Mouse (Mus musculus) lung, embryonic 14.5 days (tissue): Measurements from ENCODE around the gene Tmem131. TPM values are rescaled to one million over a fixed set of nuclear protein-coding genes. Genes with fewer than 3 reads are reported as not detected.
"Not testable (repeated sequence)": the region's sequence is repeated elsewhere in the genome, so short reads cannot be mapped to it uniquely, and the experiment has no call there.

Experiments used
- ATAC-seq: fragments of 200-750 bp; cut with Nextera tagmentation; 2 replicates; pipeline ENCODE4 v1.8.0; 2017; ENCODE audit warnings: mild to moderate bottlenecking, moderate TSS enrichment, moderate library complexity; ENCODE audit not compliant: insufficient read depth
- DNase-seq: peaks from one replicate; pipeline ENCODE4 v3.0.0-alpha.2; 2015
- H3K27ac ChIP-seq: fragments of 300-500 bp; sonication (generic); 2 replicates; pipeline ENCODE4 v1.5.1; 2014; ENCODE audit warnings: low read depth, mild to moderate bottlenecking, moderate library complexity
- H3K27me3 ChIP-seq: fragments of 300-500 bp; sonication (generic); 2 replicates; pipeline ENCODE4 v1.6.1; 2014; ENCODE audit warnings: low read length, control low read depth; ENCODE audit not compliant: insufficient read depth
- H3K36me3 ChIP-seq: fragments of 300-500 bp; sonication (generic); 2 replicates; pipeline ENCODE4 v1.6.1; 2014; ENCODE audit warnings: control low read depth; ENCODE audit not compliant: insufficient read depth
- H3K4me1 ChIP-seq: fragments of 300-500 bp; sonication (generic); 2 replicates; pipeline ENCODE4 v1.6.1; 2014; ENCODE audit warnings: antibody characterized with exemption, control low read depth; ENCODE audit not compliant: insufficient read depth
- H3K4me2 ChIP-seq: fragments of 300-500 bp; sonication (generic); 2 replicates; pipeline ENCODE4 v1.6.1; 2014; ENCODE audit warnings: mild to moderate bottlenecking
- H3K4me3 ChIP-seq: fragments of 300-500 bp; sonication (generic); 2 replicates; pipeline ENCODE4 v1.5.1; 2014; ENCODE audit warnings: low read depth, low read length
- H3K9ac ChIP-seq: fragments of 300-500 bp; sonication (generic); 2 replicates; pipeline ENCODE4 v1.6.1; 2014
- H3K9me3 ChIP-seq: fragments of 300-500 bp; sonication (generic); 2 replicates; pipeline ENCODE4 v1.6.1; 2016; ENCODE audit warnings: low read depth, low read length, control low read depth
- CTCF ChIP-seq: IDR thresholded peaks from 2 replicates; pipeline ENCODE4 v1.5.1; 2016; ENCODE audit warnings: antibody characterized with exemption, low read depth
- WGBS: fragments of 180-500 bp; shearing (Covaris S2); extraction: QIAGEN DNeasy Blood & Tissue Kit; methylation state at CpG from one replicate; pipeline ENCODE4 v1.1.7; 2014; 5-methylcytosine and 5-hydroxymethylcytosine counted together
- polyA plus RNA-seq: library from polyadenylated mRNA; unstranded; fragments of >200 nt; fragmentation: Nextera tagmentation; extraction: Ambion mirVana; gene quantifications from 2 replicates; pipeline ENCODE4 v1.2.1, GENCODE M21; 2014

The Tmem131 gene
- polyA plus RNA-seq, 1 experiment from 2014 or later, result 18.4 TPM

DNA sequence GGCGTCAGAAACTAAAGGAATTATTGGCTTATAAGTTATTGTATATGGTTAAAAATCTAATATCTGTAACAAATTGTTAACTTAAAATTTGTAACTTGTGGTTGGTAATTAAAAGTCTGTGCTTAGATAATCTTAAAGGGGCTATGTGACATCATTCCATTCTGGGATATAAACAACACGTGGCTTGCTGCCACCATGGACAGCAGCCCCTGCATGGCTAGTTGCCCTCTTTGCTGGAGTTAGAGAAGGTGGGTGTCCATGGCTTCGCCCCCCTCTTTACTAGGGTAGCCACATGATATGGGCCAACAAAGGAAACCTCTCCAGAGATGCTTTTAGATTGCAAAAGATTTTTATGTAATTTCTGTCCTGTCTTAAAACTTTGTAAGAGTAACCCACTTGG lies 48.0 kb downstream of the Tmem131 start:
- WGBS, result 75% methylated on average over 3 of the region's 3 CpGs
- H3K36me3 ChIP-seq, result no peaks in the 10 kb centered on the region
- DNase-seq (peak; percentile 32), ATAC-seq (no peak)
- no peak for TF ChIP-seq CTCF
- no peaks in the 10 kb centered on the region; the same call in 1 of the 2 replicates for H3K4me1 ChIP-seq
- H3K27ac ChIP-seq, result no peak overlapping the region
- no peaks in the 10 kb centered on the region for H3K27me3 ChIP-seq
- no peak overlapping the region for H3K9ac ChIP-seq
- no peak overlapping the region for H3K4me2 ChIP-seq
- H3K9me3 ChIP-seq, result no peaks in the 10 kb centered on the region
- no peak overlapping the region for H3K4me3 ChIP-seq

DNA sequence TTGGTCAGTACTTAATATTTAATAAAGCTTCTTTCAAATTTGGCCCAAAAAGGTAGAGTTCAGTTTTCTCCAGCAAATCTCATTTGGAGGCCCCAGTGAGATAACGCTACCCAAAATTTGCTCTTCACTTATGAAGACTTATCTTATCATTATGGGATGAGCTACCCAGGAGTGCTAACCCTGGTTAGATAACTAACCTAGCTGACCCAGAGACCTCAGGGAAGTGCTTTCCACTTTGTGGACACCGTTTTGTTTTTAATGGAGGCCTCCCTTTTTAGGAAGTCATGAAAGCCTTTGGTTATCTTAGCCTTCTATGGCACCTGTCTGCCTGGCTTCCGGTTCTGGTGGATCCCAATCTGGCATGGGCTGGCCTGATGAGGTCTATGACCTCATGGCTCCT lies 49.3 kb downstream of the Tmem131 start:
- Histone ChIP-seq H3K4me1 (peaks cover 5% of the 10 kb centered on the region; the same call in 1 of the 2 replicates), H3K9ac (no peak overlapping the region), H3K9me3 (no peaks in the 10 kb centered on the region), H3K27ac (no peak overlapping the region), H3K36me3 (no peaks in the 10 kb centered on the region), H3K27me3 (no peaks in the 10 kb centered on the region), H3K4me2 (no peak overlapping the region), H3K4me3 (no peak overlapping the region)
- DNase-seq (no peak), ATAC-seq (no peak)
- 88% methylated on average over 3 of the region's 3 CpGs for WGBS
- TF ChIP-seq CTCF, result no peak

DNA sequence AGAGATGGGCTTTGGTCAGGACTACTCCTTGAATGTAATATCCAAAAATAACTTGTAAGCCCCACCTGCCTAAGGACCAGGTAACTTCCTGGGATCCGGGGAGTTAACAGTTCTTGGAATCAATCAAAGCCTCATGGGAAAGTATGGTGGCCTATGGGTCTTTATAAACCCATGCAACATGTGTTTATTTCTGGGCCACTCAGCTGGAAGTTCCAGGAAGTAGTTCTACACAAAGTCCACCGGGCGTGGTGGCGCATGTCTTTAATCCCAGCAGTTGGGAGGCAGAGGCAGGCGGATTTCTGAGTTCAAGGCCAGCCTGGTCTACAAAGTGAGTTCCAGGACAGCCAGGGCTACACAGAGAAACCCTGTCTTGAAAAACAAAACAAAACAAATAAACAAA lies 49.7 kb downstream of the Tmem131 start:
- H3K27me3 ChIP-seq, H3K9me3 ChIP-seq, DNase-seq, ATAC-seq, H3K4me2 ChIP-seq, H3K4me1 ChIP-seq, H3K9ac ChIP-seq, H3K4me3 ChIP-seq, H3K36me3 ChIP-seq, H3K27ac ChIP-seq: not testable (repeated sequence)
- WGBS, result 94% methylated on average over 5 of the region's 5 CpGs

DNA sequence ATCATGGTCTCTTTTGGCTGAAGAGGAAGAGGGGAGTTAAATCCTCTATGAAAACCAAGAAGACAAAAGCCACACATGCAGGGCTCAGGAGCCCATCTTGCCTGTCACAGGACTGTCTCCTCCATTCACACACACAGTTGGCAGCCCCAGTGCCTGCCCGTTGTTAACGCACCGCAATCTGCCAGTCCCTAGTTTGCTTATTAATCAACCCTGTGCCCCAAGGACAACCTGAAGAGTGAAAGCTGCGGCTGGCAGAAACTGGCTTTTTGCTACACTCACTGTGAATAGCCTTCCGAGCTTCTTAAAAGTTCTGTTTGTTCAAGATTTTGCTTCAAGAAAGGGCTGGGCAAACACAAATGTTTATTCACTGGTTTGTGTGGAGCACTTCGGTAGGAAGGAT lies 50.3 kb downstream of the Tmem131 start:
- 49% methylated on average over 6 of the region's 6 CpGs for WGBS
- Histone ChIP-seq H3K36me3 (no peaks in the 10 kb centered on the region), H3K4me1 (peaks cover 6% of the 10 kb centered on the region; the same call in 1 of the 2 replicates), H3K9me3 (no peaks in the 10 kb centered on the region), H3K4me2 (no peak overlapping the region), H3K27me3 (no peaks in the 10 kb centered on the region), H3K4me3 (no peak overlapping the region), H3K9ac (no peak overlapping the region), H3K27ac (peak overlapping the region; percentile 54; the same call in 1 of the 2 replicates)
- no peak for TF ChIP-seq CTCF
- DNase-seq (no peak), ATAC-seq (no peak)

DNA sequence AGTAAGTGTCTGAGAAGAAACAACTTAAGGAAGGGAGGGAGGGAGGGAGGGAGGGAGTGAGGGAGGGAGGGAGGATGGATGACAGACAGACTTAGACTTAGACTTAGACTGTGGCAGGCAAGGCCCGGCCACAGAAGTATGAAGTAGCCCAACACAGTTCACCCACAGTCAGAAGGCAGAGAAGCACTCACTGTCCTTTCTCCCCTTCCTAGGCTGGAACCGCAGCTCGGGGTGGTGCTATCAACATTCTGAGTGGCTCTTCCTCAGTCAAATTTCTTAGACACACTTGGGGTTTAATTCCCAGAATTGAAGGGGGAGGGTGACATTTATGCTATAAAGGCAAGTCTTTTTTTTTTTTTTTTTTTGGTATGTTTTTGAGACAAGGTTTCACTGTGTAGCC lies 51.0 kb downstream of the Tmem131 start:
- WGBS, result 76% methylated on average over 3 of the region's 3 CpGs
- DNase-seq (no peak), ATAC-seq (no peak)
- no peak overlapping the region for H3K4me3 ChIP-seq
- H3K27me3 ChIP-seq, result no peaks in the 10 kb centered on the region
- H3K36me3 ChIP-seq, result no peaks in the 10 kb centered on the region
- H3K4me2 ChIP-seq, result no peak overlapping the region
- H3K27ac ChIP-seq, result no peak overlapping the region
- no peaks in the 10 kb centered on the region for H3K9me3 ChIP-seq
- peaks cover 6% of the 10 kb centered on the region; the same call in 1 of the 2 replicates for H3K4me1 ChIP-seq
- H3K9ac ChIP-seq, result no peak overlapping the region
- TF ChIP-seq CTCF, result no peak

DNA sequence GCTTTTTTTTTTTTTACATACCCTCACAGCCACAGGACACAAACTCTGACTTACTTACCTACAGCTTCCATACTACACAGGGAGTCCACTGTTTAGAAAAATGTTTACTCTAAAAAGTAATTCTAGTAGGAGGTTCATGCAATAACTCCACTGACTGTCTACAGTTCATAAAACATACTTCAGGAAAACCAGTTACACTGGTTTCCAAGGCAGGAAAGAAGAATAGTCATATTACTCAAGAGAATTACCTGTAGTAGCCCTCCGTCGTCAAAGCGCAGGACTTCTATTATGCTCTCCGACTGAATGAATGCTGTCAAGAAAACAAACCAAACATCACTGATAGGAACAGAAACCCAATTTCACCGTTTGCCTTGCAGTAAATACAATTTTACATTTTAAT lies 54.5 kb downstream of the Tmem131 start:
- peaks cover 12% of the 10 kb centered on the region; the same call in 1 of the 2 replicates for H3K4me1 ChIP-seq
- WGBS, result 65% methylated on average over 5 of the region's 5 CpGs
- DNase-seq (peak; percentile 53), ATAC-seq (no peak; the same call in 1 of the 2 replicates)
- H3K9me3 ChIP-seq, result no peaks in the 10 kb centered on the region
- H3K4me3 ChIP-seq, result no peak overlapping the region
- H3K27ac ChIP-seq, result no peak overlapping the region
- H3K4me2 ChIP-seq, result no peak overlapping the region
- H3K9ac ChIP-seq, result no peak overlapping the region
- H3K27me3 ChIP-seq, result no peaks in the 10 kb centered on the region
- TF ChIP-seq CTCF, result no peak
- H3K36me3 ChIP-seq, result peaks cover 15% of the 10 kb centered on the region

DNA sequence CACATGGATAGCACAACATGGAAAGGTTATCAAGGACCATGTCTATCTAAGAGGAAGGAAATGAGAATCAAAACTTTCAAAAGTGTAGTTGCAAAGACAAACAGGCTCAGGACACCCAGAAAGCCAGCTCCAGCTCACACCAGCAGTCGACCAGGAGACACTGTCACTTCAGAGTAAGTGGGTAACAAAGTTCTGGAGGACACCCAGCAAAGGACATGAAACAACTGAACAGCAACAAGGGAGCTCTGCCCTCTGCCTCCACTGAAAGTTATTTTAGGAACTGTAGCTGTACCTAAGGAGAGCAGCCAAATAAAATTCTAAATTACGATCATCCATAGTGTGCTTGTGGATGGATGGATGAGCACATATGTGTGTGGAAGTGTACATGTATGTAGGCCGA lies 56.3 kb downstream of the Tmem131 start:
- Histone ChIP-seq H3K4me1 (peaks cover 16% of the 10 kb centered on the region; the same call in 1 of the 2 replicates), H3K9me3 (no peaks in the 10 kb centered on the region), H3K4me2 (no peak overlapping the region), H3K9ac (no peak overlapping the region), H3K4me3 (no peak overlapping the region), H3K27me3 (no peaks in the 10 kb centered on the region), H3K36me3 (peaks cover 15% of the 10 kb centered on the region), H3K27ac (no peak overlapping the region)
- WGBS, result 88% methylated on average over 3 of the region's 3 CpGs
- DNase-seq (no peak), ATAC-seq (no peak)
- TF ChIP-seq CTCF, result no peak

DNA sequence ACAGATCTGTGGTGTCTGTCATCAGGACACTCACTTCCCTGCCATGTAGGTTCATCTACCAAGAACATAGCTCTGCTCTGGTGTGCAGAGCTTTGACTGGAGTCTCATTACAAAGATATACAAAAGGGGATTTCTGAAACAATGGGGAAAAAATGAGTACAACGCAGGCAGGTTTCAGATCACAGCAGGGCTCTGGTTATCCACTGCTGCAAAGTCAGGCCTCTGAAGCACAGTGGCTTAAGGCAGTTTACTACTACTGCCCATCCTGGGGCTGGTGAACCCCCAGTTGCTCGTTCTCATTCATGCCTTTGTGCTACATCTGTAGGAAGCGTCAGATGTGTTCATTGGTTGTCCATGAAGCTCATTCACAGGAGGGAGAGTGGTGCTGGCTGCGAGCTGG lies 57.0 kb downstream of the Tmem131 start:
- ATAC-seq, result no peak
- 83% methylated on average over 4 of the region's 4 CpGs for WGBS
- no peak for TF ChIP-seq CTCF

More for the DNA sequence above, 57.0 kb downstream of the Tmem131 start:
- no peak overlapping the region for H3K9ac ChIP-seq
- no peaks in the 10 kb centered on the region for H3K27me3 ChIP-seq
- no peak for DNase-seq
- no peaks in the 10 kb centered on the region for H3K9me3 ChIP-seq
- peaks cover 15% of the 10 kb centered on the region for H3K36me3 ChIP-seq
- H3K4me1 ChIP-seq, result peaks cover 16% of the 10 kb centered on the region; the same call in 1 of the 2 replicates
- H3K4me3 ChIP-seq, result no peak overlapping the region
- H3K4me2 ChIP-seq, result no peak overlapping the region
- H3K27ac ChIP-seq, result no peak overlapping the region
